Mouse (Mus musculus) heart, adult 10 weeks (tissue): ENCODE results near the gene Galnt17. TPM values are rescaled to one million over a fixed set of nuclear protein-coding genes. Genes with fewer than 3 reads are reported as not detected.

Experiments
- polyA plus RNA-seq: library from polyadenylated mRNA; stranded (reverse); fragments of 350-450 nt; fragmentation: Illumina TruSeq; extraction: RNeasy Lipid Tissue Mini Kit (QIAGEN cat#74804); gene quantifications from one replicate; pipeline ENCODE4 v1.2.3, GENCODE M21; 2014; ENCODE audit warnings: low read depth, low replicate concordance

Galnt17 gene
- 2.5 TPM for polyA plus RNA-seq

GRCm38 (mm10) chr5:131308397-131308796 is at the start of gene Galnt17:
Galnt17 (minus strand) TSS chr5:131308497.

